Mouse (Mus musculus): ENCODE data around the gene Kbtbd8. TPM values are rescaled to one million over a fixed set of nuclear protein-coding genes. Genes with fewer than 3 reads are reported as not detected.

Gene Kbtbd8
- polyA plus RNA-seq, 1 experiment from 2014 or later = 6.3 TPM

Other genes with a start within 250 kb of the Kbtbd8 start
- not detected in 2 replicates for gene Gm10234, start 204.9 kb downstream of the Kbtbd8 start, polyA plus RNA-seq (2016; fragmentation: Nextera tagmentation; extraction: Ambion mirVana)

All from midbrain, embryonic 12.5 days (tissue).